Comparison of ENCODE assay signal across 33 mouse cellular contexts in the genomic region with DNA sequence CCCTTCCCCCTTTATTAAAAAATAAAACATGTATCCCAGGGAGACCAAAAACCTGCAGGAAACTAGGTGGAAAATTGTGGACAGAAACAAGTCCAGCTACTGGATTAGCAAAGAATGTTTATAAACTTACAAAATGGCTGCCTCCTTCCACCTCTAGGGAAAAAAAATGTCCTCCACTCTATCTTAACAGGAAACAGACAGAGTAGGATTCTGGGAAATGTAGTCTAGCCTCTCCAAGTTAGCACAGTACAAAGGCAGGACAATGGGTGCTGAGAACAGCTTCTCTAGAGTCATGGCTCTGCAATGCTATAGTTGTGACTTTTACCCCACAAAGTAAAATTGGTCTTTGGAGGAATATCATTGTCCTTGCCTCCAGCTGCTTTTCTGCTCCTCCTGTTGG. TPM values are rescaled to one million over a fixed set of nuclear protein-coding genes. Genes with fewer than 3 reads are reported as not detected.
DNase-seq lines count a peak whose midpoint lies in the region; ATAC-seq lines count a peak whose summit lies in the region.
"Had no signal": no experiment of that assay in that cellular context is flagged by ENCODE, and none has a peak within 500 bp of the region (broad histone marks: within the 10 kb centered on the region; RNA-seq: fewer than 3 reads in every experiment).

No protein-coding gene starts in this region.

- peak; percentile 54 for DNase-seq in embryonic facial prominence, embryonic 11.5 days (ENCODE audit: low spot score)
- no peak for DNase-seq in embryonic facial prominence, embryonic 10.5 days (ENCODE audit: low spot score)
- peak; percentile 35 for DNase-seq in midbrain, embryonic 14.5 days
- DNase-seq in midbrain, embryonic 10.5 days (ENCODE audit: low spot score): no peak
- peak; percentile 58 for DNase-seq in adipocyte (ENCODE audit: low spot score)
- no peak for DNase-seq in thymus, postnatal 25 days
- no peak for DNase-seq in layer of hippocampus, postnatal 36 days
- no peak for DNase-seq in gastrocnemius, postnatal 10 days
- DNase-seq: adrenal gland, postnatal 36 days; B cell, adult 2 months; cerebellum, adult 11 months; cerebellum, adult 9-11 months; heart, postnatal 10 days; kidney, adult 11 months; layer of hippocampus, adult 9-11 months; liver; lung, postnatal 4 days; thymus, adult 18-20 months; thymus, postnatal 4 days had no signal

- no peak for ATAC-seq in embryonic facial prominence, embryonic 11.5 days (replicated peaks; ENCODE audit: insufficient number of reproducible peaks, low FRiP score, low TSS enrichment, low read depth)
- ATAC-seq in midbrain, embryonic 14.5 days (ENCODE audit: low FRiP score, low TSS enrichment): no peak

- no peak overlapping the region for H3K4me2 ChIP-seq in embryonic facial prominence, embryonic 11.5 days (ENCODE audit: low read depth, low read length)
- H3K4me2 ChIP-seq in midbrain, embryonic 14.5 days (ENCODE audit: low read length): no peak overlapping the region
- H3K4me2 ChIP-seq: embryonic facial prominence, embryonic 13.5 days; forebrain, embryonic 12.5 days; heart, embryonic 12.5 days; midbrain, embryonic 12.5 days; neural tube, embryonic 12.5 days had no signal

- no peak overlapping the region for H3K27ac ChIP-seq in embryonic facial prominence, embryonic 11.5 days (replicated peaks; ENCODE audit: low read depth, low read length)
- no peak overlapping the region for H3K27ac ChIP-seq in embryonic facial prominence, embryonic 10.5 days (replicated peaks)
- H3K27ac ChIP-seq in midbrain, embryonic 14.5 days (replicated peaks; ENCODE audit: low read depth, low read length): no peak overlapping the region
- H3K27ac ChIP-seq in midbrain, embryonic 10.5 days (replicated peaks): no peak overlapping the region
- H3K27ac ChIP-seq: embryonic facial prominence, embryonic 13.5 days; forebrain, embryonic 12.5 days; hindbrain, embryonic 10.5 days; left cerebral cortex, adult 2 months; midbrain, embryonic 12.5 days; neural tube, embryonic 12.5 days had no signal

- H3K4me1 ChIP-seq in embryonic facial prominence, embryonic 11.5 days (ENCODE audit: control insufficient read depth, insufficient read depth, low read length): no peaks in the 10 kb centered on the region
- no peaks in the 10 kb centered on the region for H3K4me1 ChIP-seq in embryonic facial prominence, embryonic 10.5 days
- 0 out of 2 replicates have a peak, but pooled peaks cover 4% of the 10 kb centered on the region for H3K4me1 ChIP-seq in midbrain, embryonic 14.5 days (ENCODE audit: control insufficient read depth, insufficient read depth, low read length)
- peaks cover 7% of the 10 kb centered on the region for H3K4me1 ChIP-seq in midbrain, embryonic 10.5 days
- H3K4me1 ChIP-seq: embryonic facial prominence, embryonic 13.5 days; forebrain, embryonic 12.5 days; heart, embryonic 12.5 days; midbrain, embryonic 12.5 days; neural tube, embryonic 12.5 days had no signal

- no peak overlapping the region for H3K9ac ChIP-seq in embryonic facial prominence, embryonic 11.5 days (replicated peaks; ENCODE audit: low read length)
- H3K9ac ChIP-seq in midbrain, embryonic 14.5 days (replicated peaks; ENCODE audit: low read length): no peak overlapping the region
- H3K9ac ChIP-seq: embryonic facial prominence, embryonic 13.5 days; forebrain, embryonic 12.5 days; heart, embryonic 12.5 days; midbrain, embryonic 12.5 days; neural tube, embryonic 12.5 days had no signal

- H3K27me3 ChIP-seq in embryonic facial prominence, embryonic 11.5 days (ENCODE audit: control insufficient read depth, insufficient read depth, low read length): no peaks in the 10 kb centered on the region
- H3K27me3 ChIP-seq in embryonic facial prominence, embryonic 10.5 days (replicated peaks; ENCODE audit: low read depth, poor library complexity, severe bottlenecking): peaks cover 32% of the 10 kb centered on the region
- H3K27me3 ChIP-seq in midbrain, embryonic 14.5 days (ENCODE audit: control insufficient read depth, insufficient read depth, low read length): no peaks in the 10 kb centered on the region
- peaks cover 25% of the 10 kb centered on the region for H3K27me3 ChIP-seq in midbrain, embryonic 10.5 days (ENCODE audit: low read depth, poor library complexity, severe bottlenecking)
- H3K27me3 ChIP-seq: neural tube, embryonic 12.5 days had no signal

- H3K36me3 ChIP-seq in embryonic facial prominence, embryonic 11.5 days (replicated peaks; ENCODE audit: control insufficient read depth, insufficient read depth, low read depth, low read length): no peaks in the 10 kb centered on the region
- H3K36me3 ChIP-seq in embryonic facial prominence, embryonic 10.5 days (replicated peaks): no peaks in the 10 kb centered on the region
- no peaks in the 10 kb centered on the region for H3K36me3 ChIP-seq in midbrain, embryonic 14.5 days (ENCODE audit: control insufficient read depth, insufficient read depth, low read length)
- H3K36me3 ChIP-seq in midbrain, embryonic 10.5 days: no peaks in the 10 kb centered on the region
- H3K36me3 ChIP-seq: embryonic facial prominence, embryonic 13.5 days; forebrain, embryonic 12.5 days; heart, embryonic 12.5 days; hindbrain, embryonic 10.5 days; midbrain, embryonic 12.5 days; neural tube, embryonic 12.5 days had no signal

- H3K4me3 ChIP-seq in embryonic facial prominence, embryonic 11.5 days (ENCODE audit: low read depth, low read length): no peak overlapping the region
- H3K4me3 ChIP-seq in embryonic facial prominence, embryonic 10.5 days: no peak overlapping the region
- no peak overlapping the region for H3K4me3 ChIP-seq in midbrain, embryonic 14.5 days (replicated peaks; ENCODE audit: low read depth, low read length)
- no peak overlapping the region for H3K4me3 ChIP-seq in midbrain, embryonic 10.5 days
- H3K4me3 ChIP-seq: embryonic facial prominence, embryonic 13.5 days; erythroblast, embryonic 14.5 days; forebrain, embryonic 12.5 days; heart, embryonic 12.5 days; hindbrain, embryonic 10.5 days; left cerebral cortex, adult 2 months; midbrain, embryonic 12.5 days; neural tube, embryonic 12.5 days had no signal

- H3K9me3 ChIP-seq in embryonic facial prominence, embryonic 11.5 days (replicated peaks; ENCODE audit: control insufficient read depth, low read length): no peaks in the 10 kb centered on the region
- no peaks in the 10 kb centered on the region for H3K9me3 ChIP-seq in embryonic facial prominence, embryonic 10.5 days
- no peaks in the 10 kb centered on the region for H3K9me3 ChIP-seq in midbrain, embryonic 14.5 days (ENCODE audit: control insufficient read depth, low read length)
- 0 out of 2 replicates have a peak, but pooled peaks cover 5% of the 10 kb centered on the region for H3K9me3 ChIP-seq in midbrain, embryonic 10.5 days (replicated peaks)
- H3K9me3 ChIP-seq: embryonic facial prominence, embryonic 13.5 days; forebrain, embryonic 12.5 days; heart, embryonic 12.5 days; midbrain, embryonic 12.5 days; neural tube, embryonic 12.5 days had no signal

RNA-seq across cellular contexts. Expression of a gene that starts 3.5 kb away (rescaled TPM):
- polyA plus RNA-seq in embryonic facial prominence, embryonic 11.5 days (2014; fragmentation: Nextera tagmentation; extraction: Ambion mirVana): not detected in 2 replicates
- polyA plus RNA-seq in embryonic facial prominence, embryonic 10.5 days (2016; fragmentation: Nextera tagmentation; extraction: Ambion mirVana): not detected in 2 replicates
- polyA plus RNA-seq in midbrain, embryonic 14.5 days (2014; fragmentation: Nextera tagmentation; extraction: Ambion mirVana): not detected in 2 replicates
- not detected in 2 replicates for polyA plus RNA-seq in midbrain, embryonic 10.5 days (2016; fragmentation: Nextera tagmentation; extraction: Ambion mirVana)
- total RNA-seq in layer of hippocampus, postnatal 36 days (2021): under 1 TPM in 1 of 2 experiments, not detected in 1; 0.12 TPM
- under 1 TPM; 0.09 to 0.20 TPM for total RNA-seq in gastrocnemius, postnatal 10 days (2021)
- total RNA-seq: common myeloid progenitor, adult 5-6 weeks; granulocyte monocyte progenitor cell, adult 5-6 weeks; left cerebral cortex, adult 2 months; left cerebral cortex, postnatal 36 days had no signal
- polyA plus RNA-seq: embryonic facial prominence, embryonic 13.5 days; erythroblast, embryonic 14.5 days; forebrain, embryonic 12.5 days; hindbrain, embryonic 10.5 days; kidney, embryonic 16.5 days; liver, embryonic 16.5 days; lung, embryonic 16.5 days; midbrain, embryonic 12.5 days; neural tube, embryonic 12.5 days had no signal

Comparison
In these comparisons a context has a peak if more than half of its experiments do, and no peak if none do; other contexts are left out.
1. DNase-seq: peak in embryonic facial prominence, embryonic 11.5 days (single experiment), midbrain, embryonic 14.5 days (single experiment) and adipocyte (single experiment); none in embryonic facial prominence, embryonic 10.5 days (single experiment), midbrain, embryonic 10.5 days (single experiment), thymus, postnatal 25 days (single experiment), layer of hippocampus, postnatal 36 days (0 of 2) and gastrocnemius, postnatal 10 days (single experiment).